Comparison of ENCODE assay signal across 7 mouse cellular contexts in genomic region chr13:46633320-46634132, GRCm38 (mm10). TPM values are rescaled to one million over a fixed set of nuclear protein-coding genes. Genes with fewer than 3 reads are reported as not detected.
DNase-seq lines count a peak whose midpoint lies in the region.

No protein-coding gene starts in this region.

- H3K27ac ChIP-seq in forebrain, embryonic 10.5 days, result peak overlapping the region; percentile 85

- DNase-seq in cerebellum, postnatal 10 days, result peak; percentile 48 to 56
- peak; percentile 72 for DNase-seq in forebrain, embryonic 10.5 days (ENCODE audit: extremely low spot score, low spot score)
- DNase-seq in layer of hippocampus, postnatal 14 days (ENCODE audit: low spot score in 2 of 2), result peak; percentile 65 to 74
- peak; percentile 33 for DNase-seq in neural tube, embryonic 10.5 days (ENCODE audit: extremely low spot score, low spot score)
- no peak for DNase-seq in spleen, adult 12 weeks (ENCODE audit: low spot score)
- no peak for DNase-seq in spleen, postnatal 14 days (ENCODE audit: low spot score in 2 of 2)
- DNase-seq in B cell, adult 2 months, result no peak

- no peaks in the 10 kb centered on the region for H3K27me3 ChIP-seq in forebrain, embryonic 10.5 days (ENCODE audit: poor library complexity, severe bottlenecking)

- H3K4me1 ChIP-seq in forebrain, embryonic 10.5 days, result peaks cover 30% of the 10 kb centered on the region

- peak overlapping the region; percentile 36 for H3K4me3 ChIP-seq in forebrain, embryonic 10.5 days

- 37% methylated on average over 18 of the region's 18 CpGs for WGBS in forebrain, embryonic 10.5 days

- peaks cover 7% of the 10 kb centered on the region for H3K36me3 ChIP-seq in forebrain, embryonic 10.5 days (replicated peaks)

- H3K9me3 ChIP-seq in forebrain, embryonic 10.5 days, result no peaks in the 10 kb centered on the region

RNA-seq across cellular contexts. Expression of gene Fam8a1, which starts 35.8 kb away (rescaled TPM):
- 6.7 and 7.4 TPM in 2 replicates for polyA plus RNA-seq in forebrain, embryonic 10.5 days (2016; fragmentation: Nextera tagmentation; extraction: Ambion mirVana)
- 10 to 100 TPM; 69.9 to 70.3 TPM for total RNA-seq in layer of hippocampus, postnatal 14 days (2021)

Comparison
In these comparisons a context has a peak if more than half of its experiments do, and no peak if none do; other contexts are left out.
1. DNase-seq: peak in cerebellum, postnatal 10 days (2 of 2), forebrain, embryonic 10.5 days (single experiment), layer of hippocampus, postnatal 14 days (2 of 2) and neural tube, embryonic 10.5 days (single experiment); none in spleen, adult 12 weeks (single experiment), spleen, postnatal 14 days (0 of 2) and B cell, adult 2 months (0 of 2).